Mouse (Mus musculus) cortical plate, adult 2 months (tissue): ENCODE results near the gene Rhpn2. TPM values are rescaled to one million over a fixed set of nuclear protein-coding genes. Genes with fewer than 3 reads are reported as not detected.

Experiments used
- H3K27ac ChIP-seq: fragments of 200-500 bp; 2 replicates; pipeline ENCODE4 v1.5.1; 2012; ENCODE audit warnings: low read length, control low read depth, inconsistent platforms; ENCODE audit not compliant: insufficient read depth
- H3K4me1 ChIP-seq: fragments of 200-500 bp; 2 replicates; pipeline ENCODE4 v1.6.1; 2011; ENCODE audit warnings: low read length; ENCODE audit not compliant: control insufficient read depth, insufficient read depth
- H3K4me3 ChIP-seq: fragments of 200-500 bp; 2 replicates; pipeline ENCODE4 v1.5.1; 2011; ENCODE audit warnings: mild to moderate bottlenecking, low read length, control low read depth; ENCODE audit not compliant: insufficient read depth
- CTCF ChIP-seq: fragments of 200-500 bp; IDR thresholded peaks from 2 replicates; pipeline ENCODE4 v1.5.1; 2011; ENCODE audit warnings: mild to moderate bottlenecking, control low read depth, low read length; ENCODE audit not compliant: insufficient read depth; ENCODE audit errors: extremely low read depth
- POLR2A ChIP-seq: fragments of 200-500 bp; IDR thresholded peaks from 2 replicates; pipeline ENCODE4 v1.6.1; 2011; ENCODE audit warnings: mild to moderate bottlenecking, low read length, control low read depth; ENCODE audit not compliant: insufficient read depth; ENCODE audit errors: extremely low read depth
- polyA plus RNA-seq: library from polyadenylated mRNA; depleted of rRNA; stranded (reverse); fragments of >200 nt; gene quantifications from 2 replicates; pipeline ENCODE4 v1.2.3, GENCODE M21; 2012

Rhpn2 gene
- polyA plus RNA-seq, 1 experiment: 5.8 TPM

DNA sequence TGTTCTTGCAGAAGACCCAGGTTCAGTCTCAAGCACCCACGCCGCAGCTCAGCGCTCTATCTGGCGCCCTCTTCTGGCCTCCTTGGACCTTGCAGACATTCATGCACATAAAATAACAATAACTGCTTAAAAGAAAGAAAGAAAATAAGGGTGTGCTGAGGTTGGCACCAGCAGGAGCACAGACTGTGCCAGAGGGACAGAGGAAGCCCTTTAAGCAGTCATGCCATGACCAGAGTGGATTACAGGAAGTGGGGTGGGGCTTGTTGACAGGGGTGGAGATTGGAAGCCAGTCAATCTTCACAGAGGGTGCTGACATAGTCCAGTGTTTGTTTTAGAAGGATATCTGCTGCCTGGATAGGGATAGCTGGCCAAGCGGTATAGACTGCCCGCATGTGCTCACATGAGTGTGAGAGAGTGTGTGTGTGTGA is 52.6 kb downstream of the Rhpn2 start:
- TF ChIP-seq POLR2A (no peak), CTCF (peak; percentile 31)
- H3K4me3 ChIP-seq: no peak overlapping the region
- no peak overlapping the region for H3K27ac ChIP-seq

GRCm38 (mm10) chr7:35388694-35389093 is 54.7 kb downstream of the Rhpn2 start:
- Histone ChIP-seq H3K27ac (no peak overlapping the region), H3K4me1 (no peaks in the 10 kb centered on the region), H3K4me3 (no peak overlapping the region)
- TF ChIP-seq CTCF: no peak
- TF ChIP-seq POLR2A: no peak

More for the DNA sequence above, 52.6 kb downstream of the Rhpn2 start:
- H3K4me1 ChIP-seq: no peaks in the 10 kb centered on the region

DNA sequence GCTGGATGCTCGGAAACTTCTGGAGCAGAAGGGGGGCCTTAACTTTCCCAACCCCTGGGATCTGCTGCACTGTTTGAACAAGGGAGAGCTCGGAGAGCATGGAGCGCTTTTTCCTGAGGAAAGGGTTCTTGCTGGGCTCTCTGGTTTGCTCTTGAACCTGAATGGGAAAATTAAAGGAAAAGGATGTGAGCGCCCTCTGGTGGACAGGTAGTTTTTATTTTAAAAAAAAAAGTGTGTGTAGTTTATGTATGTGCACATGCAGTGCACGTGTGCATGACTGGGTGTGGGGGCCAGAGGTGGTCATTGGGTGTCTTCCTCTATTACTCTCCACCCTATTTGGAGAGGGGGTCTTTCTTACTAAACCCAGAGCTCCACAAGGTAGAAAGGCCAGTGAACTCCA is 59.0 kb downstream of the Rhpn2 start:
- Histone ChIP-seq H3K27ac (no peak overlapping the region), H3K4me3 (no peak overlapping the region), H3K4me1 (no peaks in the 10 kb centered on the region)
- TF ChIP-seq CTCF (peak; percentile 15; the same call in 1 of the 2 replicates), POLR2A (no peak)

DNA sequence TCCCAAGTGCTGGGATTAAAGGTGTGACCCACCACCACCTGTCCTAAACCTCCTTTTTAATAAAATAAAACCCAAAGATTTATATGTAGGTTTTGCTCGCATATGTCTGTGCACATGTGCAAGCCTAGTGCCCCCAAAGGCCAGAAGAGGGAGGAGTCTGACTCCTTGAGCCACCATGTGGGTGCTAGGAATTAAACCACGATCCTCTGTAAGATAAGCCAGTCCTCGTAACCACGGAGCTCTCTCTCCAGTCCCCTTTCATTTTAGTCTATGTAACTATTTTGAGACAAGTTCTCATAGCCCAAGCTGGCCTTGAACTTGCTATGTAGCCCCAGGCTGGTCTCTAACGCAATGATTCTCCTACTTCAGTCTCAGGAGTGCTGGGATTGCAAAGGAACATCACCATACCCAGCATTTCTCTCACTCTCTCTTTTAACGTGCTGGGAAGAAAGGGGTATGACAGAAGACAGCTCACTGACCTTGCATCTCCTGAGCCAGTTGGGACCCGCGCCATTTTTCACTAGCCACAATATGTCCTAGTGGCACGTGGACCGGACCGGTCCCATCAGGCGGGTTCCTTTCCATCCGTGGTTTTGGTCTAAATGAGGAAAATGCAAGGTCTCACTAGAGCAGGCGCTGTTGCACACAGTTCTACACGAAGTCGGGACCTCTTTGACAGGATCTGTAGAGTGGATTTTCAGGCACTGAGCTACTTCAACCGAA is 61.9 kb downstream of the Rhpn2 start:
- TF ChIP-seq CTCF: no peak
- no peak for TF ChIP-seq POLR2A
- H3K4me3 ChIP-seq: peak overlapping the region; percentile 79
- H3K4me1 ChIP-seq: no peaks in the 10 kb centered on the region
- H3K27ac ChIP-seq: no peak overlapping the region

GRCm38 (mm10) chr7:35396542-35397168 is 62.7 kb downstream of the Rhpn2 start, which contains the start of the genes Faap24 and Cep89:
TSS of gene Faap24 (minus strand) at chr7:35396836.
TSS of gene Cep89 (plus strand) at chr7:35397035.
- H3K4me1 ChIP-seq: no peaks in the 10 kb centered on the region
- TF ChIP-seq POLR2A: peak; percentile 71; the same call in 1 of the 2 replicates
- no peak for TF ChIP-seq CTCF
- no peak within 1 kb of the TSS for H3K27ac ChIP-seq
- H3K4me3 ChIP-seq: peak within 1 kb of the TSS; percentile 79

GRCm38 (mm10) chr7:35401169-35401568 is 67.2 kb downstream of the Rhpn2 start:
- H3K4me3 ChIP-seq: no peak overlapping the region
- peaks cover 3% of the 10 kb centered on the region for H3K4me1 ChIP-seq
- TF ChIP-seq POLR2A (no peak), CTCF (no peak)
- H3K27ac ChIP-seq: no peak overlapping the region

GRCm38 (mm10) chr7:35415226-35415625 is 81.3 kb downstream of the Rhpn2 start:
- H3K4me1 ChIP-seq: no peaks in the 10 kb centered on the region
- TF ChIP-seq CTCF: no peak
- TF ChIP-seq POLR2A: no peak
- H3K4me3 ChIP-seq: no peak overlapping the region
- no peak overlapping the region for H3K27ac ChIP-seq

- H3K4me1 ChIP-seq: no peaks in the 10 kb centered on the region
- H3K4me3 ChIP-seq: no peak overlapping the region
- H3K27ac ChIP-seq: no peak overlapping the region
- no peak for TF ChIP-seq POLR2A
- no peak for TF ChIP-seq CTCF
Observed at GRCm38 (mm10) chr7:35415801-35416653, 82.1 kb downstream of the Rhpn2 start.

DNA sequence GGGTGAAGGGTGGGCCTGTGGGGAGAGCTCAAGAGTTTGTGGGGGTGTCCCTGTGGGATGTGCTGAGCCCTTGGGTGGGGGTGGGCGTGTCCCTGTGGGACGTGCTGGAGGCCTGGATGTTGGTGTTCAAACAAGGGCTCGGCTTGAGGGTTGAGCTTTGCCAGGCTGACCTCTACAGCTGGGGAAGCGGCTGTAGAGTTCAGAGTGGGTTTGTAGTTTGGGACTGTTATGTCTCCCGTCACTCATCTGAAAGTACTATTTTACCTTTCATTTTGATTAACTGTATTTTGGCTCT is 82.6 kb downstream of the Rhpn2 start:
- no peak overlapping the region for H3K4me3 ChIP-seq
- H3K4me1 ChIP-seq: no peaks in the 10 kb centered on the region
- TF ChIP-seq CTCF (no peak), POLR2A (no peak)
- H3K27ac ChIP-seq: no peak overlapping the region
